Mouse (Mus musculus) thymus, postnatal 36 days (tissue): Measurements from ENCODE around the gene Foxn1.

Source experiments
- DNase-seq, 2 experiments: peaks; one replicate each; pipeline ENCODE4 v3.0.0; 2022; ENCODE audit warnings: mixed read lengths in 2 of 2

Foxn1 gene

DNA sequence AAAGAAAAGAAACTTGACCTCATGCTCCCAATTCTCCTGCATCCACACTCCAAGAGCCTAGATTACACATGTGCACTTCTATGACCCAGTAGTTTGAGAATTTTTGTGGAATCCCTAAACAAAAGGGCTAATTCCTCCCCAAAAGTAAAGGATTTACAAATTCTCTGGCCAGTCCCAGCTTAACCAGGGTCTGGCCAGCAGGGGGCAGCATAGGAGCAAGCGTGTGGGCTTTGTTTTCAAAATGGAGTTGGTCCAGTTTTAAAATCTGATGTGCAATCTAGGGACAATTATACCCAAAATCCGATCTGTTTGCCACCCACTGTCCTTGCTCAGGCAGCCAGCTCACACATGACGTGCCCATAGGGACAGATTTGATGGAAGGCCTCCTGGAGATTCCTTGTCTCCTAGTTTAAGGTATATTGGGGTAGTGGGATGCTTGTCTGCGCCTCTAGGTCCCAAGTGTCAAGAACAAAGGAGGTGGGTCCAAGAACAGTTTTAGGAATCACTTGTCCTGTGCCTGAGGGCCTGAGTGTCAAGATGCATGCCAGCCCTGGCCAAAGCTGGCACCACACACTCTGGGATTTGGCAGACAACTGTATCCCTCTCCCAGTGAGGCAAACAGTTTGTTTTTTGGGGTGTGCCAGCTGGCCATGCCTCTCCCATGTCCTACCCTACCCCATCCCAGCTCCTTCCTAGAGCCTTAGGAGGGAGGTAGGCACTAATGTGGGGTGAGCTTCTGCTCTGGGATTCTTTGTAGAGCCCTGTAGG is 30.7 kb downstream of the Foxn1 start:
- DNase-seq, result peak; percentile 44 to 60

DNA sequence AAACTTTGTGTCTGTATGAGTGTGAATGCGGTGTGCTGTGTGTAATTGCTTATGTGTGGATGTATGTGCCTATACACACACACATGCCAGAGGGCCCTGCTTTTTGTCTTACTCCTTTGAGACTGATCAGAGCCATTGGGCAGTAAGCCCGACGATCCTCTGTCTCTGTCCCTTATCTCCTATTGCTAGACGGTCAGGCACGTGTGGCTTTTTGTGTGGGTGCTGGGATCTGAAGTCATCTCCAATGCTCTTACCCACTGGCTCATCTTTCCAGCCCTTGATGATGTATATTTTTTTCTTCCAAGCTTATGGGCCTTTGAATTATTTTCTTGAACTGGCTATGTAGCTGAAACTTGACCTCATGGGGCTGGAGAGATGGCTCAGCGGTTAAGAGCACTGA is 31.5 kb downstream of the Foxn1 start:
- DNase-seq, result no peak

DNA sequence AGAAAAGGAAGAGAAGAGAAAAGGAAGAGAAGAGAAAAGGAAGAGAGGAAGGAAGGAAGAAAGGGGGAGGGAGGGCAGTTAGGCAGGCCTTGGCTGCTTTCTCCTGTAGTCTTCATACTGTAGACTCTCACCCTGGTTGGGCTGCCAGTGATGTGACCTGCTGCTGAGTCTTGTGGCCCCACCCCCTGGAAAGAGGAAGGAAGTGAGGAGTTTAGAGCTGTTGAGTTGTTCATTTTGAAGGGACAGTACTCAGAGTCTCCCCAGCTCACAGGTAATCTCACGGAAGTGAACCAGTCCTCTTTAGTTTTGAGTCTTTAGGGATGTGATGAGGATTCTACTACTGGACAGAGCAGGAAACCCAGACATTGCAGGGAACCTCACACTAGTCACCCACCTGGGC is 33.3 kb downstream of the Foxn1 start:
- no peak for DNase-seq

DNA sequence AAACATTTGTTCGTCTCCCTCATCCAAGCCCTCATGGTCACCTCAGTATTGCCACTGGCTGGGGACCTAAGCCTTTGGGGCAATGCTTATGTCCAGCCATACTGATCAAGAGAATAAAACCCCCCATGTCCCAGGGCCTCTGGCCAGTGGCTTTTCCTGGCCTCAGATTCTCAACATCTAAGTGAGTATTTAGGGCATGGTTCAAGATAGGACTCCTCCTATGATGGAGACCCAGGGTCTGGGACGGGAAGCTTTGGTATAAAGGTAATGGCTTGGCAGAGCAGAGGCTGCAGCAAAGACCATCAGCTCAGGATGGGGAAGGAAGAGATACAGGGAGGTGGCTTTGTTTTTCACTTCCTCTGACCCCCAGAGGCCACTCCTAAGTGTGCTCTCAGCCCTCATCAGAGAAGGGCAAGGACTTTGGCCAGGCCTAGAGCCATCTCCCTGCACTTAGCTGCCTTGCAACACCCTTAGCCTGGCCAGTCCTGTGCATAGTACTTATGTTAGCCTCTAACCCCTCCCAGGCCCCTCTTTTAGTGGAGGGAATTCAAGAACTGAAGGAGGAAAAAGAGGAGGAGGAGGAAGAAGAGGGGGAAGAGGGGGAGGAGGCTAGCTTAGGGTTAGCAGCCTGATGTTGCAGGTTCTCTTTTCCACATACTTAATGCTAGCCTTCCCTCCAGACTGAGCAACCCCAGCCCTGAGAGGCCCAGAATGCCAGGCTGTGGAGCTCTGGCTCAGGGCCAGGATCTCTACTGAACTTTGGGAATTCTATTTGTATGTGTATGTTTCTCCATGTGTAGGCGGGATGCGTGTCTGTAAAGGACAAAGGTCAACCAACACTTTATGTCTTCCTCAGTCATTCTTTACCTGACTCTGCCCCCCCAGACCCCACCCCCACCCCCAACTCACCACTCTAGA is 36.7 kb downstream of the Foxn1 start:
- no peak for DNase-seq

DNA sequence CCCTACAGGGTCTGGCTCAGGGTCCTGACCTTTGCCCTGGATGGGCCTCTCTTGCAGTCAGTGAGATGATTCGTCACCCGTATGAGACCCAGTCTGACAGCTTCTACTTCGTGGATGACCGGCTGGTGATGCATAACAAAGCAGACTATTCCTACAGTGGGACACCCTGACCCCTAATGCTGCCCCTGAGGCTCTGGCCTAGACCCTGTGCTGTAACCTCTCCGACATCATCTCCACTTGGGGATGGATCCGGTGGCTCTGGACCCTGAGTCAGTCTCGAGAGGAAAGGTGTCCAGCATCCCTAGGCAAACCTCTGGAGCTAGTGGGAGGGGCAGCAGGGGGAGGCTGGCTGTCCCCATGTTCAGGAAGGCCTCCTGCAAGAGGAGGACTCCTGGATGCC is 37.9 kb downstream of the Foxn1 start:
- no peak for DNase-seq

DNA sequence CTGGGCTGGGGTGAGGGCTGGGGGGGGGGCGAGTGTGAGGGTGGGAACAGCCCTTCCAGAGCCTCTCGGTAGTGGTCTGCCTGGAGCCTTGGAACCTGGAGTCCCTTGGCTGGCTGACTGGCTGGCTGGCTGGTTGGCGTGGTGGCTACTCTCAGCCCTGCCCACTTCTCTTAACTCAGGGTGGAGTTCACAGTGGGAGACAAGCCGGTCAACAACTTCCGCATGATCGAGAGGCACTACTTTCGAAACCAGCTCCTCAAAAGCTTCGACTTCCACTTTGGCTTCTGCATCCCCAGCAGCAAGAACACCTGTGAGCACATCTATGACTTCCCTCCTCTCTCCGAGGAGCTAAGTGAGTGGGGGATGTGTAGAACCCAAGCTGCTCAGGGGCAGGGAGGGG is 38.5 kb downstream of the Foxn1 start:
- no peak for DNase-seq

DNA sequence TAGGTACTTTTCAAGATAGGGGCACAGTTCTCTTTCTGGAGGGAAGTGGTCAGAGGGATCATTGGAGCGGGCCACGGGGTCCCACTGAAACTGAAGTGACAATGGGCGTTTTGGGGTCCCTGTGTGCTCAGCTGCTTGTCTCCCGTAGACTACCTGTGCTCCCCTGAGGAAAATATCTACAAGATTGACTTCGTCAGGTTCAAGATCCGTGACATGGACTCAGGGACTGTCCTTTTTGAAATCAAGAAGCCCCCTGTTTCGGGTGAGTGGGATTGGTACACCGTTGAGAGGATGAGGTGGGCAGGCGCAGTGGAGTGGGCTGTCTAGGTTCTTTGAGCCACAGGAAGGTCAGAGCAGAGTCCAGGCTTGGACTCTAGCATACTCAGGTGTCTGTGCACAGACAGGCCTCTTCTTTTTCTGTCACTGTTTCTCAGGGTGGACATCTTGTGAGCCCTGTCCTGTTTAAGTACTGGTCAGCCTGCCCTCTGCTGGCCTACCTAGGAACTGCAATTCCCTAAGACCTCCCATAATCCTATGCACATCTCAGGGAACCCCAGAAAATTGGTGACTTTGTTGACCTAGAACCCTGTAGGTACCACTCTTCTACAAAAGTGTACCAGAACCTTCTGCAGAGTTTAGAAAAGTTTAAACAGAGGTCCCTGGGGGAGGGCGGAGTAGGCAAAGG is 39.1 kb downstream of the Foxn1 start:
- DNase-seq, result peak; percentile 54 to 57

DNA sequence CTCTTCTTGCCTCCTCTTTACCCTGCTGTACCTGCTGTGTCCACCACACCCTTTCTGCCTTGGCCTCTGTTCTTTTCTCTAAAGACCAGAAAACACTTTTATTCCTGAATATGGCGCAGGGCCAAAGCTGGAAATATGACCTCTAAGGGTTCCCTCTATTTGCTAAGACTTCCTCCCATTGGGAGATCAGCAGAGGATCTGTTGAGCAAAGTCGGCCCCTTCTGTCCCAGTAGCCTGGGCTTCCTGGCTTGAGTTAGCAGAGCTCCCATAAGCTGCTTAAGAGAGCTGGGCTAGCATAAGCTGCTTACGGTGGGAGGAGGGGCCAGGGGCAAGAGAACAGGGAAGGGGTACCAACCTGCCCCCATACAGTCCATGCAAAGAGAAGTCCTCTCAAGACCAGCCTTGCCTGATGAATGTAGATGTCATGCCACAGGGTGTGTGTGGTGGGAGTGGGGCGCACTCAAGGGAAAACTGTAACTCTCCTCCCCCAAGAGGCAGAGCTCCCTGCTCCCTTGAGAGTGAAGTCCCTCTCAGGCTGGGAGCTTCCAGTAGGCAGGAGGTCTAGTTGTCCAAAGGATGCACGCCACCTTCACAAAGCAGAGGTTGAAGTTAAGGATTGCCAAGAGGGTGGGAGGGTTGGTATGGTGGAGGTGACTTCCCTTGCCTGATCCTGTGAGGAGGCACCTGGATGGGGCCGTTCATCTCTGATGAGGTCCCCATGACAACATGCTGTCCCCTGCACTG is 39.9 kb downstream of the Foxn1 start:
- no peak for DNase-seq

DNA sequence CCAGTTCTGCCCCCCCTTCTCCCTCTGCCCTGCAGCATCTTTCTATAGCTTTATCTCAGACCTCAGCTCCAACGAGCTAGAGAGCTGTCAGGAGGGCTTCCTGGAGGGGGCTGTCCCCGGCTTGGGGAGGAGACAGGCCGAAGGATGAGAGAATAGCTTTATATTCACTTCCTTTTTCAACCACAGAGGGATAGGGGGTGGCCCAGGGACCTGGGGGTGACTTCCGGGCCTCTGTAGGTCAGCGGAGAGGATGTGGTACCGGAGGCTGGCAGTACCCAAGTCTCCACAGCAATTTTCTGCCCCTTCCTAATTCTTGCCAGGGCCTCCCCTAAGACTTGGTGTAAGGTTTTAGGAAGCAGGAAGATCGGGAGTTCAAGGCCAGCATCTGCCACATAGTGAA is 40.6 kb downstream of the Foxn1 start:
- DNase-seq, result peak; percentile 35 to 61

DNA sequence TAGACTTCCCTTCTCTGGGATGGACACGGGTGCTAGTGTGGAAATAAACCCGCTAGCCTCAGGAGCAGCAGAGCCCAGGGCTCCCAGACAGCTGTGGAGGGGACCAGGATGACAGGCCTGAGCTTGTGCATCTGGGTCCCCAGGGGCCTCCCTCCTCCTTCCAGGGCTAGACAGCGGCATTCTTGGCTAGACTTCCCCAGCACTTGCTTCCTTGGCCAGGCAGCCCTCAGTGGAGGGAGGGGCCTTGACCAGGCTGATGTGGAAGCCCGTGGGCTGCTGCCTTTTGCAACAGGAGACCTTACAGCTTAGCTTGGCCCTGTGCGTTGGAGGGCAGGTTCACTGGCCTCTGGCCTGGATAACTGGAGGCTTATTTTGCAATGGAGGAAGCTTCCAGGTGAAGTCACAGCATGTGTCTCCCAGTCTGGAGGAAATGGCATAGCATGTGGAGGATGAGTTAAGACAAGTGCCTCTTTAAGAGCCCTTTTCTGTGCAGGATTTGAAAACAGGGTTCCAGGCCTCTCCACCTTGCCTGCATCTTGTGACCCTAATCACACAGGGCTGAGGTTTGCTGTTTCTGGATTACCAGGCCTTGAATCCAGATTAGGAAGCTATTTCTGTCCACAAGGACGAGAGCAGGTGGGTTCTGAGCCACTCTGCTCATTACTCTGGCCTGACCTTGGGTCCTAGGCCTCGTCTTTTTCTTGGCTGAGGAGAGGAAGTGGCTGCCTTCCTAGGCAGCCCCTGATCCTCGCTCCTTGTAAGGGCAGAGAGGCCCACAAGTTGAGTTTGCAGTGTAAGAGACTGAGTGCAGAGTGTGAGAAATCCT is 41.3 kb downstream of the Foxn1 start:
- no peak for DNase-seq

DNA sequence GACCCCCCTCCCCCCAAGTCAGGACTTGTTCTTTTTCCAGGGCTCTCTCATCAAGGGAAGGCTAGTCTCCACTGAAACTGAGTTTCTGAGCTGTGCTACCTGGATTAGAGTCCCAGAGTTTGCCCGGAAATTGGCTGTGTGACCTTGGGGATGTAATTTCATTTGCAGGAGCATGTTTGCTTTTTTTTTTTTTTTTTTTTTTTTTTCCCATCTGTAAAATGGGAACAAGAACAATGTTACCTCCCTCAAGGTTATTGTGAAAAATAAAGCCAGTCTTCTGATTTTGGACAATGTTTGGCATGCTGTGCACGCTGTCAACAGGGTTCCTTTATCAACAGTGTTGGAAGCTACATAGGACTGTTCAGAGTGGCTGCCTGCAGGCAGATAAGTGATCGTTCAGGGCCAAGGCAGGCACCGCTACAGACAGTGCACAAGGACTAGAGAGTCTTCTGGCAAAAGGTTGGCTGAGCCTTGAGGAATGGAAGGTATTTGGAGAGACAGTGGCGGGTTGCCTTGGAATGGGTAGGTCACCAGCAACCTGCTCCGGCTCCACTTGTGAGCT is 41.9 kb downstream of the Foxn1 start:
- DNase-seq, result no peak

DNA sequence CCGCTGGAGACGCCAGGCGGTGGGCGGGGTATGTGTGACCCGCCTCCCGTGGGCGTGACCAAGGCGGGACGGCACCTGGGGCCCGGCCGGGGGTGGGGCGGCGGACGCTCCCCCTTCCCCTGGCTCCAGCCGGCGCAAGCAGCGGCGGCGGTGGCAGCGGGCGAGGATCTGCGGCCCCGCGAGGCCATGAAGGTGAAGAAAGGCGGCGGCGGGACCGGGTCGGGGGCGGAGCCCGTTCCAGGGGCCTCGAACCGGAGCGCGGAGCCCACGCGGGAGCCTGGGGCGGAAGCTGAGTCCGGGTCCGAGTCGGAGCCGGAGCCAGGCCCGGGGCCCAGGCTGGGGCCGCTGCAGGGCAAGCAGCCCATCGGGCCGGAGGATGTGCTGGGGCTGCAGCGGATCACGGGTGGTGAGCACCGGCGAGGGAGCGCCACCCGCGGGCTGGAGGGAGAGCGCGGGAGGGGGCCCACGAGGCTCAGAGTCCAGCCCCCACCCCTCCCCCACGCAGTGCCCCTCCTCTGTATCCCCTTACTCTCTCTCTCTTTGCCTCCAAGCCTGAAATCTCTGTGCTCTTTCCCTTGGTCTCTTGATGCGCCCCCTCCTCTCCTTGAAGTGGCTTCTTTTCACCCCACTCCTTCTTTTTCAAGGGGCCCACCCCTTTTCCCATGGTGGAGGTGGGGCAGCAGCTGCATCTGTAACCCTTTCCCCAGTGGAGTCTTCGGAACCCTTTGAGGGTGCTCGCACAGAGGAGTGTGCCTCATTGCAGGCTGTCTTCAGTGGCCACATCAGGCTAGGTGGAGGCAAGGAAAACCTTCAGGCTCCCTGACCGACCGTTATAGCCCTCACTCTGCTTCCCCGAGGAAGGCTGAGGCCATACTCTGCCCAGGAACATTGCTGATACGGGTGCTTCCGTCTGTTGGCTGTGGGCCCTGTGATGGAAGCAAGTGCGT is 42.7 kb downstream of the Foxn1 start, which contains the start of gene Unc119:
Gene Unc119 (plus strand): TSS at position 102 of the 947 bp plus-strand sequence.
- peak; percentile 83 to 86 for DNase-seq

DNA sequence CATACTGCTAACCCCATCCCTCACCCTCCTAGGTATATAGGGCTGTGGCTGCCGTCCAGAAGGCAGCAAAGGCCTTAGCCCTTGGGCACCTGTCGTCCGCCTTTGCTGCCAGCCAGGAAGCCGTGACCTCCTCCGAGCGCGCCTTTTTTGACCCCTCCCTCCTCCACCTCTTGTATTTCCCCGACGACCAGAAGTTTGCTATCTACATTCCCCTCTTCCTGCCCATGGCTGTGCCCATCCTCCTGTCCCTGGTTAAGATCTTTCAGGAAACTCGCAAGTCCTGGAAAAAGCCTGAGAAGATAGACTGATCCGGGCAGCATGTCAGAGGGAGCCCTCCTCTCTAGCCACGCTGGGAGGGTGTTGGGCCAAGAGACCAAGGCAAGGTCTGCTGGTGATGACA is 44.7 kb downstream of the Foxn1 start:
- DNase-seq, result no peak

DNA sequence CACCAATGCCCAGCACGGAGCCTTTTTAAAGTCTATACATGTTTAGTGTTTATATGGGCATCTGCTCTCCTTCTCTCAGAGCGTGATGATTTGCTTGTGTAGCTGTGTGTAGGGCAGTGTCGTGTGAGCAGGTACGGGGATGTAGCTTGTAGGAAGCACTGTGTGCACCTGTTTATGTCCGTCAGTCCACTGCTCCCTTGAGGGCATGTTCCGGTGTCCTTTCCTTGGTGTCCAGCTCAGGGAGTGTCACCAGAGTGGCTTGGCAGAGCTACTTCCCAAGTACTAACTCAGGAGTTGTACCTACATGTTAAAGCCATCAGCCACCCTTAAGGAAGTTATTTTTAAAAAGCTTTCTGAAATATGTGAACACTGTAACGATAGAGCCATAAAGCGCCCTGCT is 49.3 kb downstream of the Foxn1 start:
- DNase-seq, result no peak

DNA sequence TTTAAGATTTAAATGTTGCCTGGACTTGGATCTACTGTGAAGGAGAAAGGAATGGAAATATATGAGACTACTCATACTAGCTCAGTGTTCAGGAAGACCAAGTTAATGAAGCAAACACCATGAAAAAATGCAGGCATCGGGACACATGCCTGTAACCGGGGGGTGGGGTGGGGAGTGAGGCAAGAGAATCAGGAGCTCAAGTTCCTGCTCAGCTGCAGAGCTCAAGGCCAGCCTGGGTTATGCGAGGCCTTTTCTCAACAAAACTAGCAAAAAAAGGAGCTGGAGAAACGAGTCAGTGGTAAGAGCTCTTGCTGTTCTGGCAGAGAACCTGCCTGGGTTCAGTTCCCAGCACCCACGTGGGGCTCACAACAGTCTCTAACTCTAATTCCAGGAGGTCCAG is 52.4 kb downstream of the Foxn1 start:
- DNase-seq, result no peak

DNA sequence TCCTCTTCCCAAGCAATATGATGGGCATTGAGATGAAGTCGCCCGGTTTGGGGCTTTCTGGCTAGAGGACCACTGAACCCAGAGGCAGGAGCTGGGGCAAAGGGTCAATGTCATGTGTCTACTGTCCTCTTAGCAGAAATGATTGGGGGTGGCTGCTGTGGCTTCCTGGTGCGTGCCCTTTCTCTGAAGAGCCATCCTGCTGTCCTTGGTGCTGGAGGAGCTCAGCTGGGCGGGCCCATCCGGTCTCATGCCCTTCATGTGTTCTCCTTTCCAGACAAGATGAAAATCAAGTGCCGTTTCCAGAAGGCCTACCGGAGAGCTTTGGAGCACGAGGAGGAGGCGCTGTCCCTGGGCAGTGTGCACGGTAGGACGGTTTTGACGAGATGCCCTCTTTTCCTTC is 53.7 kb downstream of the Foxn1 start:
- DNase-seq, result no peak

DNA sequence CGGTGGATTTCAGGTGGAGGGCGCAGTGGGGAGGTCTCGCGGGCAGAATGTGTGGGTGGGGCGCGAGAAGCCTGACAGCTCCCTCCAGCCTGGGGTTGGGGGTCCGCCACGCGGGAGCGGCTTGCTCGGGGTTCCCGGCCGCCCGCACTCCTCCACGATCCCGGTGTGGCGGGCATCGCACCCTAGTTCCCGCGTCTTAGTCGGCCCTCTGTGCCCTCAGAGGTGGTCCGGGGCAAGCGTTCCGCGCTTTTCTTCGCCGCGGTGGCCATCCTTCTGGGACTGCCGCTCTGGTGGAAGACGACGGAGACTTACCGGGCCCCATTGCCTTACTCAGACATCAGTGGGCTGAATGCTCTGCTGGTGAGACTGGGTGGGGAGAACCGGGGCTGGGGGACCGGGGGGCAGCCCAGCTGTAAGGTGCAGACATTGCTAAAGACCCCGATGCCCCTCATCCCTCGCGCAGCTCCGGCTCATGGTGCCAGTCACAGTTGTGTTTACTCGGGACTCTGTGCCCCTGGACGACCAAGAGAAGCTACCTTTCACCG is 57.8 kb downstream of the Foxn1 start:
- no peak for DNase-seq

DNA sequence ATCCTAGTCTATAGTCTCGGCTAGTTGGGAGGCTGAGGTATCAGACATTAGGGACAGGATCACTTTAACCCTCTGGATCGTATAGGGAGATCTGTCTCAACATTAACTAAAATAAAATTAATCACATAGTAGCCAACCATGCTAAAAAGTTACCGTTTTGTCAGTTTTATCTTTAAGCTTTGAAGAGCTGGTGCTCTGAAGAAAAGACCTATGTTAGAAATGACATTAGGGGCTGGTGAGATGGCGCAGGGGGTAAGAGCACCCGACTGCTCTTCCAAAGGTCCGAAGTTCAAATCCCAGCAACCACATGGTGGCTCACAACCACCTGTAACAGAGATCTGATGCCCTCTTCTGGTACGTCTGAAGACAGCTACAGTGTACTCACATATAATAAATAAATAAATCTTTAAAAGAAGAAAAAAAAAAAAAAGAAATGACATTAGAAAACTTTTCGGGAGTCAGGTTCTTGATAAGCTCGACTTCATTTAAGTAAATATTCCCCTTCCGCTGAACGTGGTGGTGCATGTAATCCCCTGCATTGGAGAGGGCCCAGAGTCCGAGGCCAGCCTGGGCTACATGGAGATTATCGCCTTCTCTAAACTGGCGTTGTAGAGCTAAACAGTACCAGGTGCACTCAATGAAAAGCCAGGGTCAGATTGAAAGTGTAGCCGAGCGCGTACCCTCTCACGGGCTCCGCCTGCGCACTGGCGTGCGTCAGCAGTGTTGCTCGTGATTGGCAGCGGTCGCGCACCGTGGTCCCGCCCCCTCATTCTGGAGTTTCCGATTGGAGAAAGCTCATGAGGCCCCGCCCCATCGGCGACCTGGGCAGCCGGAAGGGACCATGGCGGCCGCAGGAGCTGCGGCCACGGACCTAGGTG is 58.5 kb downstream of the Foxn1 start, which contains the start of gene Pigs:
Gene Pigs (plus strand): TSS at position 782 of the 878 bp plus-strand sequence.
- DNase-seq, result peak; percentile 95 to 96

DNA sequence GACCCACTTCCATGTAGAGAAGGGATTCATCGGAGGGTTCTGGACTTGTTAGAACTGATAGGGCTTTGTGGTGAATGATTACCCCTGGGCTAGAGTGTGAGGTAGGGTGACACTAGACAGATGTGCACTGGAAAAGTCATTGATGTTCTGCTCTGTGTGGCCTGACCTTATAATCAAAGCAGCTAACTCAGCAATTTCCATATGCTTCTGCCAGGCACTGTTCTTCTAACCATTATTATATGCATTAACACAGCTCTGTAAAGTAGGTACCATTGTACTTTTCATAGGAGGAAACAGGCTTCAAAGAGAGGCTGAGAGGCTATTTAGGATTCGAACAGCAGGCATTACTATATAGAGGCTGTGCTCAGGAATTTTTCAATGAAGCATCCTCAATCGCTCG is 59.1 kb downstream of the Foxn1 start:
- no peak for DNase-seq
